Mouse (Mus musculus) c-Kit-positive CD71-positive TER-119-negative erythroid progenitor cells, embryonic 14.5 days (primary cell): ENCODE data around the gene Vapb.

ENCODE experiments used
- DNase-seq: peaks from one replicate; pipeline ENCODE4 v3.0.0-alpha.2; 2013; ENCODE audit warnings: low read depth

Gene Vapb

DNA sequence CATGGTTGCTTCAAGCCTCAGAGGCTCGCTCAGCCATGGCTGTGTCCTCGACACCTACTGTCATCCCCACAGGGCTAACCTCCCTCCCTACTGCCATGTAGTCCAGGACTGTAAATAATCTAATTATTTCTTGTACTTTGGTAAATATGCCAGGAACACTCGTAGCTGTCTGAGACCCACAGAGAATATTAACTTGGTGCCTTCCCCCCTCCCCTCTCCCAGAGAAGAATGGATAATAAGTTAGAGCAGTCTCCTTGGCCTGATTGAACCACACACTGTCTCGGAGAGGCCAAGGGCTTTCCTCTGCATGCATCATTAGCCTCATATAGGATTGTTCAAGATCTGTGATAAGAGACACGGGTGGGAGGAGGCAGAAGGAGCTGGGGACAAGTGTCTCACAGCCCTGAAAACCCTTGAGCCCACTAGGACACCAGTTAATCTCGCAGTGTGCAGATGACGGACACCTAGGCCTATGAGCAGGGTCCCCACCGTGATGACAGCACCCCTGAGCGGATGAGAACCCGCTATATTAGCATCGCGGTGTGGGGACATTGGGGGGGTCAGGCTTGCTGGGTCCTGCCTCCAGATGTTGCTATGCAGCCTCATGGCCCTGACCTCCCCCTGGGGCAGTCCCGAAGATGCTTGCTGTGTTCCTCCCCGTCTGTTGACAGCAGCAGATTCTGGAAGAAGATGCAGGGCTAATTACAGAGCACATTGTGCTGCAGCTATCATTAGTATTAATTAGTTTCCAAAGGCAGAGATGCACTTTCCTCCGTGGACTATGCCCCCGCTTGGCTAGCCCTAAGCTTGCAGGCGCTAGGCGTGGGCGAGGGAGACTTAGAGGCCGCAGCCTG is 54.8 kb downstream of the Vapb start:
- no peak for DNase-seq

DNA sequence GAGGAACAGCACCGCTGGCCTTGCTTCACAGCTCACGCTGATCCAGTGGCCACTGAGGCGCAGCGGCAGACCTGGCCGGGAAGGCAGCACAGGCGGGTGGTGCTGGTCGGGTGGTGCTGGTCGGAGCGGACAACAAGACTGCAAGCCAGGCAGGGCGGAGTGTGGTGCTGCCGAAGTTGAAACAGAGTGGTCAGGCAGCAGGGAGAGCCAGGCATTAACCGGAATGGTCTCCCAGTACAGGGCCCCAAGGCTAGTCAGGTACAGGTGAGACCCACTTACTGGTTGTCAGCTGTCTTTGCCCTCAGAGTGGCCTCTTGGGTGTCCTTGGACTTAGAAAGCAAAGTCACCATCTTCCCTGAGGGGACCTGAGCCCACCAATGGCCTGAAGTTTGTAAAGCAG is 56.7 kb downstream of the Vapb start:
- no peak for DNase-seq

DNA sequence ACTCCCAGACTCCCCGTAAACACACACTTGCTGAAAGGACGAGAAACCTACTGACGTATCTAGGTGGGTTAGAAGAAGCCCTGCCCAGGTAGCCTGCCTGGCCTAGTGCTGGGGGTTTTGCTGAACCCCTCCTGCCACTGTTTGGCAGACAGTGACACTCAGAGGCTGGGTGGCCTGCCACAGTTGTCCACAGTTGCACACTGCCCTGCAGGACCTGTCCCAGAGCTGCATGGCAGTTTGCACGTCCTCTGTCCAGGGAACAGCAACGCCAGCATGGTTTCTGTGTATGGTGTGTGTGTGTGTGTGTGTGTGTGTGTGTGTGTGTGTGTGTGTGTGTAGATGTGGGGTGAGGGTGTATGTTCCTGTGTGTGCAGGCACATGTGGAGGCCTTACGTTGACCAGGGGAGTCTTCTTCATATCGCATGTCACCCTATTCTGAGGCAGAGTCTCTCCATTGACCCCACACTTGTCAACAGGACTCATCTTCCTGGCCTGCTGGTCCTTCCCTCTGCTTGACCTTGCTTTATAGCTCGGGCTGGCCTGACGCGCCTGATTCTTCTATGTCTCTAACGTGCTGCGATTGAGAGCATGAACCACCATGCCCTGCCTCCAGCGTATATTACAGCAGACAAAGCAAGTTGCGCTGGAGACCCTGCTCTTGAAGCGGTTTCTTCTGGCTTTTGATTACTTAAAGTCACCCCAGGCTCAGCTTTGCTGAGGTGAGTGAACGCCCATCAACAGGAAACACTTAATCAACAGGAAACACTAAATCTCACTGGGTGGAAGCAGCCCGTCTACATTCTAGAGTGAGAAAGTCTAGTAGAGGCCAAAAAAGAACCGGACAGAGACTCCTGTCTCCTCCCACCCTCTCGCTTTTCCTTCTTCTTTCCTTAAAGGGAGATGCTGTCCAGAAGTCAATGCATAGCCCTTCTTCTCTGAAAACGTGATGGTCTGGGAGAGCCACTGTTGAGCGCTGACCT is 57.5 kb downstream of the Vapb start:
- DNase-seq, result no peak

- no peak for DNase-seq
These were observed 58.7 kb downstream of the Vapb start for GRCm38 (mm10) chr2:173795801-173796673.

GRCm38 (mm10) chr2:173796674-173796963 is 59.3 kb downstream of the Vapb start:
- DNase-seq, result no peak

- no peak for DNase-seq
These were observed 62.2 kb downstream of the Vapb start for GRCm38 (mm10) chr2:173799513-173799912.

- DNase-seq, result no peak
These were observed 63.3 kb downstream of the Vapb start for GRCm38 (mm10) chr2:173800566-173800965.

GRCm38 (mm10) chr2:173801405-173801876 is 64.1 kb downstream of the Vapb start:
- DNase-seq, result no peak

- no peak for DNase-seq
These were observed 64.9 kb downstream of the Vapb start for GRCm38 (mm10) chr2:173802176-173802575.

- no peak for DNase-seq
These were observed 65.6 kb downstream of the Vapb start for GRCm38 (mm10) chr2:173802956-173803355.

- DNase-seq, result no peak
These were observed 66.5 kb downstream of the Vapb start for GRCm38 (mm10) chr2:173803827-173804226.

DNA sequence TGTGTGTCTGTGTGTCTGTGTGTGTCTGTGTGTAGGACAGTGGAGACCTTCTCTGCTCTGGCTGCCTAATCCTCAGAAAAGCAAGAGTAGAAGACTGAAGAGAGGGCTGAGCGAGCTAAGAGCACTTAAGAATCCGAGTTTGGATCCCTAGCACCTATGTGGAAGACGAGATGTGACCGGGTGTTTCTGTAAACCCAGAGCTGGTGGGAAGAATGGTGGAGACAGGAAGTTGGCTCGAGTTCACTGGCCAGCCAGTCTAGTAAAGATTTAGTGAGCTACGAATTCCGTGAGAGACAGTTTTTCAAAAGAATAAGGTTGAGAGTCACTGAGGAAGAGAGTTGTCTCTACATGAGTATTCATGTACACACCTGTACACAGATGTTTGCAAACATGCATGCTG is 69.3 kb downstream of the Vapb start:
- no peak for DNase-seq

DNA sequence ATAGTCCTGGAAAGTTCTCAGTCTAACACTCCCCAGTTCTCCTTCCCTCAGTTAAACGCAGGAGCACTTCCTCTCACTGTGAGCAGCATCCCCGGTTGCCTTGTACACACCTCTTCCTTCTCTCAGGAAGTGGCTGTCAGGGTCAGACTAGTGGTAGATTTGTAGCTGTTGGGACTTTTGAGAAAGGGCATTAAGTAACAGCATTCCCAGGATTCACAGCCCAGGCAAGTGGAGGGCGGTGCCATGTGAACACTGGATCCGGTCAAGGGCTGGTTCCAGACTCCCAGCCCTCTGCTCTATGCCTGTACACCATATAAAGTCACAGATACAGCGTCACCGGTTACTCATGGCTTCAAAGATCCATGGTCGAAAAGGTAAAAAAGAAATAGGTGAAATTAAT is 71.6 kb downstream of the Vapb start:
- no peak for DNase-seq

DNA sequence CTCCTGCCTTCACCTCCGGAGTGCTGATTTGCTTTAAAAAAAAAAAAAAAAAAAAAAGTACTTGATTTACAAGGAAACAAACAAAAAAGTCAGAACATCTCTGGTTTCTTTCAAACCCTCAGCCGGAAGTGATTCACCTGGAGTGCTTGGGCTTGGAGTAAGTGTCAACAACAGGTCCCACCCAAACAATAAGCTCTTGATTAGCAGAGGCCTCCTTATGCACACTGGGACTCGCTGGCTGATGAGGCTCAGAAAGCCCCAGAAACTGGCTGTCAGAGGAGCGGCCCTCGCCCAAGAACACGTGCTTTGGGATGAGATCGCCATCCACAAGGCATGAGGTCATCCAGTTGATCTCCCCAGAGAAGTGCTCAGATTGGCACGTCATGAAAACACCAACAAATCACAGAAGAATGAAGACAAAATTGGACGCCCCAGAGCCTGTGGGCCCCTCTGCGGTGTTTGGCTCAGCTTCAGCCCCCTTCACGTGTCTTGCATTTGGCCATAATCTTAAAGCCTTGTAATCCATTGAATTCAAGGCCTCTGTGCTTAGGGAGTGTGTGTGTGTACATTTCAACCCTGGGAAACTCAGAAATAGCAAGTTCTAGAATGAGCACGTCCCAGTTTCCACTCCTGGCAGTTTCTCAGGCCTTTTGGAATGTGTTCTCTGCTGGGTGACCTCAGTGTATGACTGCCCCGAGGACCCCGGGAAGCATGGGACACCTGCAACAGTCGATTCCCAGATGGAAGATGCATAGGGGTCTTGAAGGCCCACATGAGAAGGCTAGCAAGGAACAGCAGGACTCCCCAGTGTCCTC is 72.9 kb downstream of the Vapb start:
- no peak for DNase-seq

DNA sequence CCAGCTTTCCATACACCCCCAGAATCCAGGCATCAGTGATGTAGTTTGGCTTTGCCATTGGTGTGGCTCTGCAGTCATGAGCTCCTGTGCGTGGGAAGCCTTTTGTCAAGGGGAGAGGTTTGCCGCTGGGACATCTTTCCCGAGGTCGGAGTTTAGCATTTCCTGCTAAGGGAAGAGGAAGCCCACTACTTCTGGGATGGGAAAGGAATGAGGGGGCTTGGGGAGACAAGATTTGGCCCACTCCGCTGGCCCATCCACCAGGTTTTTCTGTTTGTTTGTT is 73.5 kb downstream of the Vapb start:
- DNase-seq, result no peak

- DNase-seq, result no peak
These were observed 74.5 kb downstream of the Vapb start for GRCm38 (mm10) chr2:173811850-173812249.

DNA sequence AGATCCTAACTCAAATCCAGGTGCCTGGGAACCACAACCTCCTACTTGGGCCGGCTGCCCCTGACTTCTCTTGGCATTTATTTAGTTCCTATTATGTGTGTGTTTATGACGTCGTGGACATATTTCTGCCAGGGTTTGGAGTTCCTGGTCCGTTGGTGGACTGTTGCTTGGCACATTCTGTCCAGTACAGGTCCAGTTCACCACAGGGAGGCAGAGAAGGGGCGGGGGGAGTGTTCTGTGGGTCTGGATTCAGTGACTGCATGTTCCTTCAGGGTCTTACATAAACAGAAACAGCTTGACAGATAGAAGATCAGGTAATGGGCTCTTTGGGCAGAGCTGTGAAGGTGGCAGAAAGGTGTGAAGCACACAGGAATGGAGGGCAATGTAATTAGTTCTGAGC is 75.8 kb downstream of the Vapb start:
- no peak for DNase-seq

GRCm38 (mm10) chr2:173826287-173826686 is 89.0 kb downstream of the Vapb start:
- no peak for DNase-seq

DNA sequence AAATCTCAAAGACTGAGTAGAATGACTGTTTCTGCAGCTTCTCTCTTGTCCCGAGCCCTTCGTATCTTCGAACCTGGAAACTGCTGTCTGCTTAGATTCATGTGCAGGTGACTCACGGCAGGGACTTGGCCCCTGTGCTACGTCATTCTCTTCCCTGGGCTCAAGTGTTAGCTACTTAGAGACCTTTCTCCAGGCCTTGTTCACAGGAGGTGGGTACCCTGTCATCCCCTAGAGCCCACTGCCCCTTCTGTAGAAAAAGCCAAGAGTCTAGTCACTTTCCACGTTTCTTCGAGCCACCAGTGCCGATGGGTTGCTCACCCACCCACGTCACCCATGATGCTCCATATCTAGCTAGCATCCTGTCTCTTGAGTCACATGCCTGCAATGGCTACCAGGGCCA is 89.9 kb downstream of the Vapb start:
- no peak for DNase-seq

DNA sequence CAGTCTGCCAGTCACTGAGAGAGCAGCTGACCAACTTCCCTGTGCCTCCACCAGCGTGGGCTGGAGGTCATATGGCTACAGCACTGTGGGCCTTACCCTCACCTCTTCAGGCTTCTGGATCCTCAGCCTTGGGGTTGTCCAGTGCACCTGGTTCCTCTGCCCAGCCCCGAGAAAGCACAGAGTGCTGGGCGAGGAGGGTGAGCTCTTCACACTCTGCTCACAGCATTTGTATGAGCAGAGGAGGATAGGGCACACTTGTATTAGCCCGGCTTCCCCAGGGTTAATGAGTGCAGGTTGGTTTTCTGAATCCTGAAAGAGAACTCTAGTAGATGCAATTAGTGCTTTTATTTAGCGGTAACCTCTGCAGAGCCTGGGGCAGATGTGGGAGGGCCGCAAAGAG is 90.8 kb downstream of the Vapb start:
- no peak for DNase-seq

- DNase-seq, result no peak
These were observed 95.6 kb downstream of the Vapb start for GRCm38 (mm10) chr2:173832828-173833492.
